In genomic region chr8:123527720-123528489, GRCm38 (mm10) we compare ENCODE assay signal across 25 mouse cellular contexts. TPM values are rescaled to one million over a fixed set of nuclear protein-coding genes. Genes with fewer than 3 reads are reported as not detected.
DNase-seq lines count a peak whose midpoint lies in the region; ATAC-seq and TF ChIP-seq lines count a peak whose summit lies in the region.
"Had no signal": no experiment of that assay in that cellular context is flagged by ENCODE, and none has a peak within 500 bp of the region (broad histone marks: within the 10 kb centered on the region; RNA-seq: fewer than 3 reads in every experiment).

No protein-coding gene starts in this region.

- WGBS in embryonic facial prominence, embryonic 14.5 days = 91% methylated on average over 25 of the region's 25 CpGs
- 93% methylated on average over 25 of the region's 25 CpGs for WGBS in embryonic facial prominence, embryonic 10.5 days
- WGBS in kidney, adult 2 months = 92% methylated on average over 25 of the region's 25 CpGs

- H3K36me3 ChIP-seq in embryonic facial prominence, embryonic 14.5 days (ENCODE audit: control insufficient read depth, insufficient read depth, low read length) = peaks cover 96% of the 10 kb centered on the region
- peaks cover 100% of the 10 kb centered on the region for H3K36me3 ChIP-seq in embryonic facial prominence, embryonic 10.5 days (replicated peaks)
- H3K36me3 ChIP-seq in E14TG2a.4 (ENCODE audit: insufficient read depth, low read length) = peaks cover 96% of the 10 kb centered on the region
- peaks cover 10% of the 10 kb centered on the region for H3K36me3 ChIP-seq in kidney, adult 2 months (ENCODE audit: control insufficient read depth, insufficient read depth, low read length)

- no peak overlapping the region for H3K9ac ChIP-seq in embryonic facial prominence, embryonic 14.5 days (ENCODE audit: low read depth, low read length)
- H3K9ac ChIP-seq: liver, embryonic 12.5 days; neural tube, embryonic 12.5 days had no signal

- peak; percentile 35; the same call in 1 of the 2 replicates for ATAC-seq in embryonic facial prominence, embryonic 14.5 days (ENCODE audit: low read depth)
- ATAC-seq: forebrain, embryonic 14.5 days; hindbrain, embryonic 16.5 days; intestine, embryonic 16.5 days; liver, embryonic 12.5 days; Patski had no signal

- no peaks in the 10 kb centered on the region for H3K27me3 ChIP-seq in embryonic facial prominence, embryonic 14.5 days (replicated peaks; ENCODE audit: control insufficient read depth, insufficient read depth, low read length)
- 0 out of 2 replicates have a peak, but pooled peaks cover 3% of the 10 kb centered on the region for H3K27me3 ChIP-seq in embryonic facial prominence, embryonic 10.5 days (replicated peaks; ENCODE audit: low read depth, poor library complexity, severe bottlenecking)
- H3K27me3 ChIP-seq in E14TG2a.4 (ENCODE audit: insufficient read depth, low read length) = peaks cover 12% of the 10 kb centered on the region
- H3K27me3 ChIP-seq in kidney, adult 2 months (replicated peaks; ENCODE audit: control insufficient read depth, insufficient read depth, low read length) = no peaks in the 10 kb centered on the region
- H3K27me3 ChIP-seq: liver, embryonic 12.5 days; neural tube, embryonic 12.5 days; Patski had no signal

- no peak for TF ChIP-seq POLR2A in kidney, adult 2 months (IDR thresholded peaks at IDR 0.05; ENCODE audit: low read depth, low read length)

- H3K27ac ChIP-seq in embryonic facial prominence, embryonic 14.5 days (replicated peaks; ENCODE audit: low read depth, low read length) = no peak overlapping the region
- H3K27ac ChIP-seq in embryonic facial prominence, embryonic 10.5 days (replicated peaks) = no peak overlapping the region
- H3K27ac ChIP-seq in kidney, adult 2 months (ENCODE audit: insufficient read depth, low read depth, low read length) = no peak overlapping the region
- H3K27ac ChIP-seq: kidney, postnatal 0 days; liver, embryonic 12.5 days; neural tube, embryonic 12.5 days had no signal

- TF ChIP-seq CTCF in E14TG2a.4 (conservative IDR thresholded peaks at IDR 0.05; ENCODE audit: low read length) = no peak
- no peak for TF ChIP-seq CTCF in kidney, adult 2 months (conservative IDR thresholded peaks at IDR 0.05; ENCODE audit: insufficient read depth, insufficient read length, low read depth, low read length)

- peak; percentile 26 for DNase-seq in embryonic facial prominence, embryonic 14.5 days (ENCODE audit: low spot score)
- no peak for DNase-seq in embryonic facial prominence, embryonic 10.5 days (ENCODE audit: low spot score)
- peak; percentile 57 to 71 for DNase-seq in layer of hippocampus, adult 18-20 months (ENCODE audit: low spot score in 2 of 2)
- DNase-seq in layer of hippocampus, postnatal 25 days (ENCODE audit: extremely low spot score in 1 of 2, low spot score in 1 of 2) = no peak
- peak; percentile 25 to 33 for DNase-seq in layer of hippocampus, postnatal 10 days (ENCODE audit: low spot score in 2 of 2)
- no peak for DNase-seq in kidney, adult 2 months
- no peak for DNase-seq in adrenal gland, postnatal 14 days
- DNase-seq: adrenal gland, postnatal 36 days; cerebellum, adult 8-10 months; gastrocnemius, postnatal 36 days; left cerebral cortex, postnatal 4 days; lung, adult 2 months; spleen, adult 18-20 months; thymus, postnatal 4 days had no signal

- H3K4me3 ChIP-seq in embryonic facial prominence, embryonic 14.5 days (ENCODE audit: low read depth, low read length) = no peak overlapping the region
- H3K4me3 ChIP-seq in embryonic facial prominence, embryonic 10.5 days = no peak overlapping the region
- H3K4me3 ChIP-seq in E14TG2a.4 (replicated peaks; ENCODE audit: low read length) = peak overlapping the region; percentile 20; the same call in 1 of the 2 replicates
- H3K4me3 ChIP-seq in kidney, adult 2 months (ENCODE audit: insufficient read depth, low read depth, low read length) = no peak overlapping the region
- H3K4me3 ChIP-seq: erythroblast, embryonic 14.5 days; liver, embryonic 12.5 days had no signal

- H3K9me3 ChIP-seq in embryonic facial prominence, embryonic 14.5 days (ENCODE audit: control insufficient read depth, low read length) = no peaks in the 10 kb centered on the region
- no peaks in the 10 kb centered on the region for H3K9me3 ChIP-seq in embryonic facial prominence, embryonic 10.5 days
- no peaks in the 10 kb centered on the region for H3K9me3 ChIP-seq in E14TG2a.4 (ENCODE audit: low read length)
- H3K9me3 ChIP-seq: liver, embryonic 12.5 days; neural tube, embryonic 12.5 days had no signal

- no peak overlapping the region for H3K4me2 ChIP-seq in embryonic facial prominence, embryonic 14.5 days (ENCODE audit: low read depth, low read length)
- H3K4me2 ChIP-seq: liver, embryonic 12.5 days; neural tube, embryonic 12.5 days had no signal

- no peaks in the 10 kb centered on the region for H3K4me1 ChIP-seq in embryonic facial prominence, embryonic 14.5 days (ENCODE audit: control insufficient read depth, insufficient read depth, low read length)
- 0 out of 2 replicates have a peak, but pooled peaks cover 5% of the 10 kb centered on the region for H3K4me1 ChIP-seq in embryonic facial prominence, embryonic 10.5 days
- peaks cover 24% of the 10 kb centered on the region for H3K4me1 ChIP-seq in E14TG2a.4 (replicated peaks; ENCODE audit: low read depth, low read length)
- H3K4me1 ChIP-seq in kidney, adult 2 months (ENCODE audit: control insufficient read depth, insufficient read depth, low read length) = no peaks in the 10 kb centered on the region
- H3K4me1 ChIP-seq: liver, embryonic 12.5 days; neural tube, embryonic 12.5 days had no signal

RNA-seq across cellular contexts. Expression of gene Gas8, which starts 9.3 kb away (rescaled TPM):
- 27.1 and 30.7 TPM in 2 replicates for polyA plus RNA-seq in embryonic facial prominence, embryonic 14.5 days (2014; fragmentation: Nextera tagmentation; extraction: Ambion mirVana)
- 42.3 and 43.7 TPM in 2 replicates for polyA plus RNA-seq in embryonic facial prominence, embryonic 10.5 days (2016; fragmentation: Nextera tagmentation; extraction: Ambion mirVana)
- total RNA-seq in layer of hippocampus, adult 18-20 months (2021) = 10 to 100 TPM; 23.4 to 24.8 TPM
- total RNA-seq in layer of hippocampus, postnatal 25 days (2021) = 10 to 100 TPM; 23.3 to 33.1 TPM
- 10 to 100 TPM; 39.9 to 43.0 TPM for total RNA-seq in layer of hippocampus, postnatal 10 days (2021)
- polyA plus RNA-seq in kidney, adult 2 months (2012; rRNA removed) = 8.4 and 9.3 TPM in 2 replicates
- total RNA-seq in adrenal gland, postnatal 14 days (2021) = 13.1 and 17.5 TPM in 2 replicates

RNA-seq across cellular contexts. Expression of gene Dbndd1, which starts 12.6 kb away (rescaled TPM):
- polyA plus RNA-seq in embryonic facial prominence, embryonic 14.5 days (2014; fragmentation: Nextera tagmentation; extraction: Ambion mirVana) = 13.5 and 14.4 TPM in 2 replicates
- polyA plus RNA-seq in embryonic facial prominence, embryonic 10.5 days (2016; fragmentation: Nextera tagmentation; extraction: Ambion mirVana) = 11.3 and 12.1 TPM in 2 replicates
- 1 to 10 TPM; 9.5 to 10.0 TPM for total RNA-seq in layer of hippocampus, adult 18-20 months (2021)
- total RNA-seq in layer of hippocampus, postnatal 25 days (2021) = 10 to 100 TPM; 10.5 to 10.8 TPM
- total RNA-seq in layer of hippocampus, postnatal 10 days (2021) = 10 to 100 TPM; 13.2 to 16.3 TPM
- 0.05 and 0.19 TPM in 2 replicates for polyA plus RNA-seq in kidney, adult 2 months (2012; rRNA removed)
- 0.26 and 0.75 TPM in 2 replicates for total RNA-seq in adrenal gland, postnatal 14 days (2021)
- total RNA-seq: common myeloid progenitor, adult 5-6 weeks; gastrocnemius, postnatal 36 days; hematopoietic stem cell, adult 5-6 weeks had no signal
- polyA plus RNA-seq: erythroblast, embryonic 14.5 days had no signal

RNA-seq across cellular contexts. Expression of gene Afg3l1, which starts 50.2 kb away (rescaled TPM):
- polyA plus RNA-seq in embryonic facial prominence, embryonic 14.5 days (2014; fragmentation: Nextera tagmentation; extraction: Ambion mirVana) = 33.5 and 33.6 TPM in 2 replicates
- 68.1 and 69.2 TPM in 2 replicates for polyA plus RNA-seq in embryonic facial prominence, embryonic 10.5 days (2016; fragmentation: Nextera tagmentation; extraction: Ambion mirVana)
- total RNA-seq in layer of hippocampus, adult 18-20 months (2021) = 10 to 100 TPM; 23.6 to 24.9 TPM
- 10 to 100 TPM; 28.1 to 30.6 TPM for total RNA-seq in layer of hippocampus, postnatal 25 days (2021)
- total RNA-seq in layer of hippocampus, postnatal 10 days (2021) = 10 to 100 TPM; 36.9 to 40.2 TPM
- 36.5 and 38.7 TPM in 2 replicates for polyA plus RNA-seq in kidney, adult 2 months (2012; rRNA removed)
- 63.9 and 69.6 TPM in 2 replicates for total RNA-seq in adrenal gland, postnatal 14 days (2021)

Comparison
In these comparisons a context has a peak if more than half of its experiments do, and no peak if none do; other contexts are left out.
1. DNase-seq: peak in embryonic facial prominence, embryonic 14.5 days (single experiment), layer of hippocampus, adult 18-20 months (2 of 2) and layer of hippocampus, postnatal 10 days (2 of 2); none in embryonic facial prominence, embryonic 10.5 days (single experiment), layer of hippocampus, postnatal 25 days (0 of 2), kidney, adult 2 months (single experiment) and adrenal gland, postnatal 14 days (single experiment).